Mouse (Mus musculus): ENCODE data around the gene Fgf3.

The Fgf3 gene

GRCm38 (mm10) chr7:144837891-144838488 is at the start of gene Fgf3:
TSS of gene Fgf3 (plus strand) at chr7:144838083.
- no peak for DNase-seq (ENCODE audit: low spot score)

- no peak for DNase-seq (ENCODE audit: low spot score)
Measured at GRCm38 (mm10) chr7:144788631-144789030, 49.3 kb upstream of the Fgf3 start.

- DNase-seq (ENCODE audit: low spot score), result no peak
Measured at GRCm38 (mm10) chr7:144789601-144790556, 48.0 kb upstream of the Fgf3 start.

- no peak for DNase-seq (ENCODE audit: low spot score)
Measured at GRCm38 (mm10) chr7:144791426-144791825, 46.5 kb upstream of the Fgf3 start.

- no peak for DNase-seq (ENCODE audit: low spot score)
Measured at GRCm38 (mm10) chr7:144793296-144793695, 44.6 kb upstream of the Fgf3 start.

GRCm38 (mm10) chr7:144795976-144796474 is 41.9 kb upstream of the Fgf3 start:
- no peak for DNase-seq (ENCODE audit: low spot score)

GRCm38 (mm10) chr7:144796986-144797735 is 40.7 kb upstream of the Fgf3 start:
- no peak for DNase-seq (ENCODE audit: low spot score)

- peak; percentile 11 for DNase-seq (ENCODE audit: low spot score)
Measured at GRCm38 (mm10) chr7:144798471-144798870, 39.4 kb upstream of the Fgf3 start.

GRCm38 (mm10) chr7:144807036-144807435 is 30.8 kb upstream of the Fgf3 start:
- DNase-seq (ENCODE audit: low spot score), result no peak

GRCm38 (mm10) chr7:144807976-144808577 is 29.8 kb upstream of the Fgf3 start:
- no peak for DNase-seq (ENCODE audit: low spot score)

GRCm38 (mm10) chr7:144811521-144811920 is 26.4 kb upstream of the Fgf3 start:
- no peak for DNase-seq (ENCODE audit: low spot score)

- no peak for DNase-seq (ENCODE audit: low spot score)
Measured at GRCm38 (mm10) chr7:144821901-144822300, 16.0 kb upstream of the Fgf3 start.

GRCm38 (mm10) chr7:144823988-144824387 is 13.9 kb upstream of the Fgf3 start:
- no peak for DNase-seq (ENCODE audit: low spot score)

GRCm38 (mm10) chr7:144828369-144828768 is 9.5 kb upstream of the Fgf3 start:
- no peak for DNase-seq (ENCODE audit: low spot score)

- DNase-seq (ENCODE audit: low spot score), result no peak
Measured at GRCm38 (mm10) chr7:144838522-144839503, 930 bp downstream of the Fgf3 start.

GRCm38 (mm10) chr7:144846158-144846557 is 8.3 kb downstream of the Fgf3 start:
- DNase-seq (ENCODE audit: low spot score), result no peak

- no peak for DNase-seq (ENCODE audit: low spot score)
Measured at GRCm38 (mm10) chr7:144847067-144847466, 9.2 kb downstream of the Fgf3 start, which contains the start of gene Fgf4. TSS of gene Fgf4 (plus strand) at chr7:144847367.

- DNase-seq (ENCODE audit: low spot score), result no peak
Measured at GRCm38 (mm10) chr7:144851321-144851720, 13.4 kb downstream of the Fgf3 start.

- no peak for DNase-seq (ENCODE audit: low spot score)
Measured at GRCm38 (mm10) chr7:144854966-144855365, 17.1 kb downstream of the Fgf3 start.

- DNase-seq (ENCODE audit: low spot score), result no peak
Measured at GRCm38 (mm10) chr7:144857158-144857557, 19.3 kb downstream of the Fgf3 start.
